Mouse (Mus musculus) small intestine, adult 2 months (tissue): ENCODE measurements around the gene Efna3.

ENCODE experiments used
- CTCF ChIP-seq: fragments of 200-500 bp; IDR thresholded peaks from 2 replicates; pipeline ENCODE4 v1.5.1; 2012; ENCODE audit warnings: low read depth, mild to moderate bottlenecking, control low read depth, inconsistent platforms, low read length, moderate library complexity, mixed read lengths; ENCODE audit not compliant: insufficient replicate concordance, insufficient read length; ENCODE audit errors: extremely low read depth
- POLR2A ChIP-seq: fragments of 200-500 bp; IDR thresholded peaks from 2 replicates; pipeline ENCODE4 v1.6.1; 2012; ENCODE audit warnings: low read depth, mild to moderate bottlenecking, control low read depth, inconsistent platforms, low read length, moderate library complexity

DNA sequence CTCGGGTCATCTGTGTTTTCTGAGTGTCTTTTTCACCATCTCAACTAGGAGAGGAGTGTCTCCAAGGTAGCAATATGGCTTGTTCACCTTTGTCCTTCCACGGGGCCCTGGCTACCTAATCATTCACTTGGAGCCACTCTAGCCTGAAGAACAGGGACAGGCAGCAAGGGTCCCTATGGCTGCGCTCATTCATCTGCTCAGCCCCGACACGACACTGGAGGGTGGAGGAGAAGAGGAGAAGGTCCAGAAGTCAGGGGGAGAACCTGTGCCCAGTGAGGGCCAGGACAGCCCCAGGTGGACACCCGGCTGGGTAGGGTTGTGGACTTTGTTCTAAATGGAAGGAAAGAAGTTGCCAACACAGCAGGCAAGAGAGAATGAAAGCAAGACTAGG, 32.7 kb upstream of the Efna3 start:
- no peak for TF ChIP-seq POLR2A
- TF ChIP-seq CTCF = no peak
